Mouse (Mus musculus) liver, postnatal 0 days (tissue): ENCODE data around the gene Sash3.

Experiments
- CTCF ChIP-seq: sonication (generic); IDR thresholded peaks from 2 replicates; pipeline ENCODE4 v1.5.1; 2016; ENCODE audit warnings: antibody characterized with exemption, low read depth
- EP300 ChIP-seq: IDR thresholded peaks from 2 replicates; pipeline ENCODE4 v1.6.1; 2016; ENCODE audit warnings: antibody characterized with exemption, low read depth, mild to moderate bottlenecking

GRCm38 (mm10) chrX:48146262-48146661, at the start of gene Sash3:
- TF ChIP-seq CTCF (no peak), EP300 (no peak)
